13 mouse cellular contexts compared by ENCODE assay signal in genomic region chr8:115150446-115151109, GRCm38 (mm10).
DNase-seq lines count a peak whose midpoint lies in the region; ATAC-seq lines count a peak whose summit lies in the region.
"Had no signal": no experiment of that assay in that cellular context is flagged by ENCODE, and none has a peak within 500 bp of the region (broad histone marks: within the 10 kb centered on the region; RNA-seq: fewer than 3 reads in every experiment).

No protein-coding gene starts in this region.

- H3K9me3 ChIP-seq in forebrain, embryonic 11.5 days (ENCODE audit: control insufficient read depth, low read length), result no peaks in the 10 kb centered on the region
- H3K9me3 ChIP-seq in forebrain, embryonic 13.5 days (replicated peaks), result no peaks in the 10 kb centered on the region
- H3K9me3 ChIP-seq in liver, embryonic 15.5 days (replicated peaks), result no peaks in the 10 kb centered on the region

- ATAC-seq in forebrain, embryonic 11.5 days (replicated peaks; ENCODE audit: low FRiP score), result 0 out of 2 replicates have a peak, but pooled peaks have one; percentile 42
- ATAC-seq in forebrain, embryonic 13.5 days, result no peak
- ATAC-seq in liver, embryonic 15.5 days (ENCODE audit: insufficient read depth), result peak; percentile 79
- ATAC-seq in erythroid progenitor cell, adult 5-6 weeks (replicated peaks; ENCODE audit: low FRiP score, poor library complexity, severe bottlenecking), result no peak

- peak; percentile 44 for DNase-seq in forebrain, embryonic 11.5 days (ENCODE audit: low spot score)
- peak; percentile 5 to 8 for DNase-seq in spleen, postnatal 36 days (ENCODE audit: low spot score in 2 of 2)
- DNase-seq in spleen, adult 12 weeks (ENCODE audit: low spot score), result no peak
- no peak for DNase-seq in ovary, adult 18-20 months (ENCODE audit: low spot score)
- DNase-seq in layer of hippocampus, adult 9-11 months, result no peak
- DNase-seq: adrenal gland, postnatal 36 days; cerebellum, postnatal 25 days; gastrocnemius, postnatal 36 days; kidney, adult 11 months had no signal

- H3K4me2 ChIP-seq in forebrain, embryonic 11.5 days (ENCODE audit: low read depth, low read length, severe bottlenecking), result no peak overlapping the region
- H3K4me2 ChIP-seq in forebrain, embryonic 13.5 days, result no peak overlapping the region
- H3K4me2 ChIP-seq in liver, embryonic 15.5 days, result peak overlapping the region; percentile 11; the same call in 1 of the 2 replicates

- no peak overlapping the region for H3K9ac ChIP-seq in forebrain, embryonic 11.5 days (ENCODE audit: low read length)
- no peak overlapping the region for H3K9ac ChIP-seq in forebrain, embryonic 13.5 days
- no peak overlapping the region for H3K9ac ChIP-seq in liver, embryonic 15.5 days

- H3K27ac ChIP-seq in forebrain, embryonic 11.5 days (ENCODE audit: low read depth, low read length), result no peak overlapping the region
- H3K27ac ChIP-seq in forebrain, embryonic 13.5 days, result no peak overlapping the region
- H3K27ac ChIP-seq in liver, embryonic 15.5 days (replicated peaks), result no peak overlapping the region
- H3K27ac ChIP-seq: macrophage had no signal

- H3K4me1 ChIP-seq in forebrain, embryonic 11.5 days (replicated peaks; ENCODE audit: control insufficient read depth, insufficient read depth, low read length), result peaks cover 12% of the 10 kb centered on the region; the same call in 1 of the 2 replicates
- H3K4me1 ChIP-seq in forebrain, embryonic 13.5 days, result peaks cover 18% of the 10 kb centered on the region
- H3K4me1 ChIP-seq in liver, embryonic 15.5 days (replicated peaks), result peaks cover 10% of the 10 kb centered on the region

- no peaks in the 10 kb centered on the region for H3K27me3 ChIP-seq in forebrain, embryonic 11.5 days (ENCODE audit: control insufficient read depth, insufficient read depth, low read length)
- H3K27me3 ChIP-seq in forebrain, embryonic 13.5 days, result peaks cover 52% of the 10 kb centered on the region
- no peaks in the 10 kb centered on the region; the same call in 1 of the 2 replicates for H3K27me3 ChIP-seq in liver, embryonic 15.5 days

- 74% methylated on average over 24 of the region's 24 CpGs for WGBS in forebrain, embryonic 11.5 days
- WGBS in forebrain, embryonic 13.5 days, result 56% methylated on average over 24 of the region's 24 CpGs
- WGBS in liver, embryonic 15.5 days (ENCODE audit: insufficient replicate concordance), result 35% methylated on average over 24 of the region's 24 CpGs

- H3K4me3 ChIP-seq in forebrain, embryonic 11.5 days (ENCODE audit: low read depth, low read length), result no peak overlapping the region
- H3K4me3 ChIP-seq in forebrain, embryonic 13.5 days, result no peak overlapping the region
- H3K4me3 ChIP-seq in liver, embryonic 15.5 days (replicated peaks), result no peak overlapping the region

- H3K36me3 ChIP-seq in forebrain, embryonic 11.5 days (ENCODE audit: control insufficient read depth, insufficient read depth, low read length), result no peaks in the 10 kb centered on the region
- H3K36me3 ChIP-seq in forebrain, embryonic 13.5 days (ENCODE audit: poor library complexity, severe bottlenecking), result no peaks in the 10 kb centered on the region
- no peaks in the 10 kb centered on the region for H3K36me3 ChIP-seq in liver, embryonic 15.5 days (replicated peaks)

Comparison
In these comparisons a context has a peak if more than half of its experiments do, and no peak if none do; other contexts are left out.
1. ATAC-seq: peak in forebrain, embryonic 11.5 days (single experiment) and liver, embryonic 15.5 days (single experiment); none in forebrain, embryonic 13.5 days (single experiment) and erythroid progenitor cell, adult 5-6 weeks (single experiment).
2. DNase-seq: peak in forebrain, embryonic 11.5 days (single experiment) and spleen, postnatal 36 days (2 of 2); none in spleen, adult 12 weeks (single experiment), ovary, adult 18-20 months (single experiment) and layer of hippocampus, adult 9-11 months (single experiment).